Mouse (Mus musculus) ovary, postnatal 36 days (tissue): ENCODE measurements around the gene Rad54l.

Experiments
- DNase-seq: peaks from one replicate; pipeline ENCODE4 v3.0.0; 2022; ENCODE audit warnings: low spot score, mixed read lengths

The Rad54l gene

GRCm38 (mm10) chr4:116073146-116073545 lies 50.3 kb downstream of the Rad54l start:
- no peak for DNase-seq

DNA sequence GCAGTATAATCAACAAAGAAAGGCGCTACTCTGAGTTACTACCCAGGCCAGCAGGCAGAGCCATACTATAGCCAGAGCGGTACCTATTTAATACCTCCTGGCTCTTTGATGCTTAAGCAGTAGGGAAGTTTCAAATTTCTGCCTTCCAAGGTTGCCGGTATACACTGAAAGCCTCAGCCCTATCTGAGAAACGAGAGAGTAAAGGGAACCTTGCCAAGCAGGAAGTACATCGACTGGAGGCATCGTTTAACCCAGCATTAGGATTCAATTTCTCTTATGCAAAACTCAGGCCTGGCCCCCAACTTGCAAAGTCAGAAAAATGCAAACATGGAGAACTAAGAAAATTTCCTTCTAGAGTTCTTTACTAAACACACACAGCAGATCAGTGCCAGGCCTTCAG lies 53.4 kb downstream of the Rad54l start:
- no peak for DNase-seq

- DNase-seq = no peak
These were observed 59.6 kb downstream of the Rad54l start for GRCm38 (mm10) chr4:116063855-116064254.

DNA sequence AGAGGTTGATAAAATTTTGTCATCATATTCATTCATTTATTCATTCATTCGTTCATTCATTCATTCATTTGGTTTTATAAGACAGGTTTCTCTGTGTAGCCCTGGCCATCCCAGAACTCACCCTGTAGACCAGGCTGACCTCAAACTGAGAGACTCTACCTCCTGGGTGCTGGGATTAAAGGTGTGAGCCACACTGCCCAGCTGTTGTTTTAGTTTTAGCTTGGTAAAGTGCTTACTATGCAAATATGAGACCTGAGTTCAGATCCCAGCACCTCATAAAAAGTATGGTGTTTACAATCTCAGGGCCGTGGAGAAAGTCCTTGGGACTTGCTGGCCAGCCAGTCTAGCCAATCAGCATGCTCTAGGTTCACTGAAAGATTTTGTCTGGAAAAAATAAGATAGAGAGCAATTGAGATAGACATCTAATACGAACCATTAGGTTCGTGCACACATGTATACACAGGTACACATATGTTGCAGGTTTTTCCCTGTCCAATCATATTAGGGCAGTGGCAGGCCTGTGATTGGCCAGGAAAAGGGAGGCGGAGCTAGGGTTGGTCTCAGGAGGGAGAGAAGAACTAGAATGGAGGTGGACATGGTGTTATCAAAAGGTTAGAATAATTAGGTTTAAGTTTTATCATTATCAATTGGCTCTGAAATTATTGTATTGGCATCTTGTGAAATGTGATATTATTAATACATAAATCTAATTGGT lies 64.3 kb downstream of the Rad54l start:
- no peak for DNase-seq

DNA sequence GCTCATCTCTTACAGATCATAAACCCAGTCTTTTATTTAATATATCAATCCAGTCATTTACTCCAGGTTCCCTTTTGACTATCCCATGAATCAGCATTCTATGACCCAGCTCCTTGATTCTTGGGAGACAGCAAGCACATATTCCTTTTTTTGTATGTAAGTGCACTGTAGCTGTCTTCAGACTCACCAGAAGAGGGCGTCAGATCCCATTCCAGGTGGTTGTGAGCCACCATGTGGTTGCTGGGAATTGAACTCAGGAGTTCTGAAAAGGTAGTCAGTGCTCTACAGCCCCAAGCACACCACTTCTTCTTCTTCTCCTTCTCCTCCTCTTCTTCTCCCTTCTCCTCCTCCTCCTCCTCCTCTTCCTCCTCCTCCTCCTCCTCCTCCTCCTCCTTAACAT lies 65.9 kb downstream of the Rad54l start:
- no peak for DNase-seq

DNA sequence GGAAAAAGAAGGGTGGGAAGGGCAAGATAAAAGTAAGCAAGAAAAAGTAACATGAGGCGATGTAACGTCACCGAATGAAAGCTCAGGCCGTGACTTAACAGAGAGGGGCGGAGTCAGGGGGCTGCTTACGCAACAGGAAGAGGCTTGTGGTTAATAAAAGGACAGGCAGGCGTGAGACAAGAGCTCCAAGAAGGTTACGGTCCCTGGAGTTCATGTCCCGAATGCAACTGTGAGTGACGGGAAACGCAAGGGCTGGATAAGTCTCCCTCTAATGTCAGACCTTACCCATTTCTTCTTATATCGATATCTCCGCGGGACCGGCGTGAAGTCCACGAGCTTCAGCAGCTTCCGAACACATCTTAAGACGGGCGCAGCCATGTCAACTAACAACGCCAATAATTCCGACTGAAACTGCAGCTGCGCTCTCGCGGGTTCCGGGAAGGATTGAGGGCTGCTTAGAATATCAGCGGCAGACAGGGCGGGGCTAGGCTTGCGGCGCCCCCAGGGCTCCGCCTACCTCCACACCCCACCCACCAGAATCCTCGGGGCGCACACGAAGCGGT lies 70.0 kb downstream of the Rad54l start, which contains the start of gene Nsun4:
Gene Nsun4 (minus strand): TSS at position 478 of the 563 bp plus-strand sequence.
- DNase-seq = peak; percentile 89

DNA sequence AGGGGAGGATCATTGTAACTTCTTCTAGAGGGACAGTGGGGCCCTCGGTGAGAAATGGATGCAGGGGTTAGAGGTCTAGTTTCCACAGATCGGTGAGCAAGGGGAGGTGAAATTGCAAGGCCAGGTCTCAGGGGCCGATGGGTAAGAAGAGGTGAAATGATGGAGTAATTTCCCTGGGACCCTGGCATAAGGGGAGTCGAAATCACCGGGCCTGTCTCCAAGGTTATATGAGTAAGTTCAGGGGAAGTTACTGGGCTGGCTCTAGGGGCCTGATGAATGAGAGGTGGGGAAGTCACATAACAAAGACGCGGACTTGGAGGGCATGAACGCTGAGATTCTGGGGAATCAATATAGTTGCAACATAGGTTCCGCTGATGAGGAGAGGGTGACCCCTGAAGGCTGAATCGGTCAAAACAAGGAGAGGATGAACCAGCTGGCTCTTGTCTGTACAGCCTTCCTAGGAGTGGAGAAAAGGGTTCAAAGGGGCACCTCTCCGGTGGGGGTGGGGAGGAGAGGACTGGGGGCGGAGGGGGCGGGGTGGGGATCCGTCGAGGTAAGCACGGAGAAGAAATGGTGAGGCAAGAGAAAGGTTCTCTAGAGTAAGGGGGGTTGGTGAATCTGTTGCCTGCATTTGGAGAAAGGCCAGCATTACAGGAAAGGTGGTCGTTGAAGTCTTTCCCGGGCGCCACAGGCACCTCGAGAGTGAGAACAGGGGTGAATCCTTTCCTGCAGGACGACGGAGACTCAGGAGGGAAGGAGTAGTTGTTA lies 70.8 kb downstream of the Rad54l start:
- DNase-seq = peak; percentile 28

DNA sequence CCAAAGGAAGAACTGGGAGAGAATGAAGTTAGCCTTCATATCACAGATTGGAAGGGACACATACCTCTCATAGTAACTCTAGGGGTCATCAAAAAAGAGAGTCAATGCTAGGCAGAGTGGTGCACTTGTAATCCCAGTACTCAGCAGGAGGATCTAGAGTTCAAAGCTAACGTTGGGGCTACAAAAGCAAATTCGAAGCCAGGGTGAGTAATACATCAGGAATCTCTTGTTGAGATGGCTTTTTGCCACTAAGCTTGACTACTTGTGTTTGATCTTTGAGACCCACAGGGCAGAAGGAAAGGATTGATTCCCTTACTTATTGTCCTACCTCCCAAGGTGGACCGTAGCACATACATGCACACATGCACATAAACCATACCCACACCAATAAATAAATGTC lies 74.3 kb downstream of the Rad54l start:
- no peak for DNase-seq

DNA sequence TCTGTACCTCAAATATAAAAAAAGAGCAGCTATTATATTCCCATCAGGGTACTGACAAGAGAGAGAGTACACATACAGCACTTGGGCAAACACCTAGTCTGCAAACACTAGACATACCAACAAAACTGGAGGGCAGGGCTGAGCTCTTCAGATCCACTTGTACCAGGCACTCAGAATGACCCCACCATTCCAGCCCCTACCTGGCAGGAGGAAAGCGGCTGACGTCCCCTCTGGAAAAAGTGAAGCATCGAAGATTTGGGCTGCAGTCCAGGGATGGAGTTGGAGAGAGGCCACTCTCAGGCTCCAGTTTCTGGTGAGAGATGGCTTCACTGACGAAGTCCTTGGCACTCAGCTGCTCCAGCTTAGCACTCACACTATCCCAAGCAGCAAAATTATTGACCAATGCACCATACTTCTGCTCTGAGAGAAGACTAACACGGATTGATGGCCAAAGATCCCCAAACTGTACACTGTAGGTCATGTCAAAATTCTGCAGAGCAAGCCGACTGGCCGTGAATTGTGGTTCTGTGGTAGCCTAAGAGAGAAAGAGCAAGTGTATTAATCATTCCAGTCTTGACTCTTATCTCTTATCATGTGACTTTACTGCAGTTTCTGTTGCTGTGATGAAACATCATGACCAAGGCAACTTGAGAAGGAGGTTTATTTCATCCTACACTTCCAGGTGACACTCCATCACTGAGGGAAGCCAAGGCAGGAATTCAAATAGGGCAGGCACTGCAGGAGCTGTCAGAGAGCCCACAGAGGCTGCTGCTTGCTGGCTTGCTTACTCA lies 75.2 kb downstream of the Rad54l start:
- no peak for DNase-seq

DNA sequence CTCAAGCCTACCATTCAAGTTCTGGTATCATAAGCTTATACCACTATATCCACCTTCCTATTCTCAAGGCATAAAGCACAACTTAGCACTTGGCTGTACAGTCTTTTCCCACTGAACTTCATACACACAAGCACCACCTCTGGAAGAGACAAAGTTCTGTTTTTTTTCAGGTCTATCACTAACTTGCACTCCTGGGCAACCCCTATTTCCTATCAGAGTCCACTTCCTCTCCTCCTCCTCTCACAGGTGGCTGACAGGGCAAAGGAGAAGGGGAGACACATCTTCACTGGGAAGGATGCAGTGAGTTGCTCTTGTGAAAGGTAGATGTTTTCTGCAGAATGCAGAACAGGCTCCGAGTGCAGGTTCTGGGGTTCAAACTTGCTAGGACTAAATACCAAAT lies 75.8 kb downstream of the Rad54l start:
- no peak for DNase-seq

DNA sequence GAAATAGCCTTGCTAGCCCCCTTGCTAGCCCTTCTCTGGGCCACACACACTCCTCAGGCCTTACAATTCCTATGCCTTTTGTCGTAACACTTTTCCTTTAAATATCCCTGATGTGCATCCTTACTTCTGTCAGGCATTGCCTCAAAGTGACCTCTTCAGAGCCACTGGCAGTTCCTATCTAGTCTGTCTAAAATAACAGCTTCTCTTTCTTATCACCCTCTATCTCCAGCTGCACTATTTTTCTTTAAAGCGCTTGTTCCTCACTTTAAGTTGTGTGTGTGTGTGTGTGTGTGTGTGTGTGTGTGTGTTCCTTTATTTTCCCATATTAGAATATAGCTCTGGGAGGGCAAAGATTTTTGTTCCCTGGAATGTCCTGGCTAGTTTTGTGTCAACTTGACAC lies 76.9 kb downstream of the Rad54l start:
- DNase-seq = no peak
